Mouse (Mus musculus): ENCODE results near the gene Mrpl55. TPM values are rescaled to one million over a fixed set of nuclear protein-coding genes. Genes with fewer than 3 reads are reported as not detected.

Gene Mrpl55
- polyA plus RNA-seq, 1 experiment from 2014 or later: 123 TPM

DNA sequence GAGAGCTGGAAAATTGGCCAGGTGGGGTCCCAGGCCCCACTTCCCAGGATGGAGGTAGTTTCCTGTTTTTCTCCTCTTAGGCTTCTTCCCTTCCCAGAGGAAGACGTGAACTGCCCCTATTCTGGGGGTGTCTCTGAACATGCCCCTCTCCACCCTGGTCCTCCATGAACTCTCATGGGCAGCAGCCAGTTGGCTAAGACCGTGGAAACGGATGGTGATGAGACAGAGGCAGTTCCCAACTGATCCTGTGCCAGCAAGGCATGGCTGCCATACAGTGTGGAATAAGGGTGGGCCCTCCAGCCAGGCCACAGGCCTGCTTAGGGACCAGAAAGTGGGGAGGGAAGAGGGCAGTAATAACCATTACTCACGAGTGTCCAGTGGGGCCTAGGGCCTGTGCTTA, 31.7 kb upstream of the Mrpl55 start:
- Histone ChIP-seq H3K27ac (no peak overlapping the region), H3K4me3 (no peak overlapping the region), H3K9me3 (replicated peaks) (no peaks in the 10 kb centered on the region), H3K36me3 (no peaks in the 10 kb centered on the region), H3K4me1 (peaks cover 6% of the 10 kb centered on the region), H3K27me3 (ENCODE audit: low read depth, poor library complexity, severe bottlenecking) (peaks cover 33% of the 10 kb centered on the region)
- WGBS: 74% methylated on average over 4 of the region's 4 CpGs
- no peak for DNase-seq (ENCODE audit: low spot score)

DNA sequence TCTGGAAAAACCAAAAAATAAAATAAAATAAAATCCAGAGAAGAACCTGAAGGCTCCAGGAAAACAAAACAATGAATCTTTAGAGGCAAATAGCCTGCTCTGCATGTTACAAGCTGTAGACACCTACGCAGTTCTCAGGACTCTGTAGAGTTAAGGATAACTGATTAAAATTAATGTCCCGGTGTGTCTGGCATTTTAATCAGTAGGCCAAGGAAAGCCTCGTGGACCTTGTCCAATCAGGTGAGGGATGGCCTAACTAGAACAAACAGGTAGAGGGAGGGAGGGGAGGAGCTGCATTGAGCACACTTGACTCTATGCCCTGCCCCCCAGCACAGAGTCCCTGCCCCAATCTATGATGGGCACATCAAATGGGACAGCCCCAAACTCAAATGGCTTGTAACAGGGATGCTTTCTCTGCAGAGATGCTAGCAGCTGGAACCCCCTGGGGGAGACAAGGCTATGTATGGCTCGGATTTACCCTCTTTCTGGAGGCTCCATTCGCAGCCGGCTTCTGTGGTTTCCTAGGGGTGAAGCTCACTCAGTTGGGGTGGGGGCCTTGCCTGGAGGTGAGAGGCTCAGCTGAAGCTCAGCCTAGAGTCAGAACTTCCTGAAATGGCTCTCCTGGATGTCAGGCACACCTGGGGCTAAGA, 28.0 kb upstream of the Mrpl55 start:
- 65% methylated on average over 6 of the region's 6 CpGs for WGBS
- H3K27me3 ChIP-seq (ENCODE audit: low read depth, poor library complexity, severe bottlenecking): peaks cover 71% of the 10 kb centered on the region

DNA sequence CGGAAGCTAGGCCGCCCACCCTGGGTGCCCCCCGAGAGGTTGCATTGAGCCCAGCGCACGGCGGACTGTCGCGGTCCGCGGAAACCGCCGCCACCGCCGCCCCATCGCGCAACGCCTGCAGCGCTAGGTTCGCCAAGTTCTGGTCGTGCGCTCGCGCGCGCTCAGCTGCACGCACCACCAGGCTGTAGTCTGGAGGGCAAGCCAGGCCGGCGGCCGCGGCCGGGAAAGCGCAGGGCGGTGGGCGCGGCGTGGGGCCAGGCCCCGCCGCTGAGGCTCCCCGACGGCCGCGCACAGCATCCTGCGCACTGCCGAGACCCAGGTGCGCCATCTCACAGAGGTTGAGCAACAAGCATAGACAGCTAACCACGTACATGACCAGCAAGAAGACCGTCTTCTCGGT, 25.8 kb upstream of the Mrpl55 start:
- peaks cover 85% of the 10 kb centered on the region for H3K27me3 ChIP-seq (ENCODE audit: low read depth, poor library complexity, severe bottlenecking)
- peak overlapping the region; percentile 30 for H3K4me3 ChIP-seq
- DNase-seq (ENCODE audit: low spot score): no peak
- peaks cover 9% of the 10 kb centered on the region for H3K4me1 ChIP-seq
- WGBS: 4% methylated on average over 48 of the region's 48 CpGs
- no peak overlapping the region for H3K27ac ChIP-seq
- no peaks in the 10 kb centered on the region for H3K9me3 ChIP-seq (replicated peaks)
- H3K36me3 ChIP-seq: no peaks in the 10 kb centered on the region

More for the DNA sequence above, 28.0 kb upstream of the Mrpl55 start:
- Histone ChIP-seq H3K4me1 (peaks cover 15% of the 10 kb centered on the region), H3K9me3 (replicated peaks) (no peaks in the 10 kb centered on the region), H3K27ac (no peak overlapping the region), H3K36me3 (no peaks in the 10 kb centered on the region), H3K4me3 (no peak overlapping the region)
- DNase-seq (ENCODE audit: low spot score): no peak

DNA sequence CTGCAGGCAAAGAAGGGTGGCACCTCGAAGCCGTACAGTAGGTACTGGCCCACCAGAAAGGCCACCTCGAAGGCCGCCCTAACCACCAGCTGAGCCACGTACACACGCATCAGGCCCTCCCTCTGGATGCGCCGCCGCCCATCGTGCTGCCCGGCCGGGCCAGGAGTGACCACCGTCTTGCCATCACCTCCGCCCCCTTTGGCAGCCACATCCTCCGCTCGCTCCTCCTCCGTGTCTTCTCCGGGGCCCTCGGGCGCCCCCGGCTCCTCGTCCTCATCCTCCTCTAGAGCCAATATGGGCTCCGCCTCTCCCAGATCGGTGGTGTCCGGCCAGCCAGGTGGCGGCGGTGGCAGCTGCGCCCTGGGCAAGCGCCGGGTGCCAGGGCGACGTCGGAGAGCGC, 25.4 kb upstream of the Mrpl55 start:
- no peaks in the 10 kb centered on the region for H3K9me3 ChIP-seq (replicated peaks)
- no peak overlapping the region for H3K27ac ChIP-seq
- DNase-seq (ENCODE audit: low spot score): no peak
- peak overlapping the region; percentile 30; the same call in 1 of the 2 replicates for H3K4me3 ChIP-seq
- H3K36me3 ChIP-seq: no peaks in the 10 kb centered on the region
- 7% methylated on average over 34 of the region's 34 CpGs for WGBS
- peaks cover 9% of the 10 kb centered on the region for H3K4me1 ChIP-seq
- peaks cover 85% of the 10 kb centered on the region for H3K27me3 ChIP-seq (ENCODE audit: low read depth, poor library complexity, severe bottlenecking)

DNA sequence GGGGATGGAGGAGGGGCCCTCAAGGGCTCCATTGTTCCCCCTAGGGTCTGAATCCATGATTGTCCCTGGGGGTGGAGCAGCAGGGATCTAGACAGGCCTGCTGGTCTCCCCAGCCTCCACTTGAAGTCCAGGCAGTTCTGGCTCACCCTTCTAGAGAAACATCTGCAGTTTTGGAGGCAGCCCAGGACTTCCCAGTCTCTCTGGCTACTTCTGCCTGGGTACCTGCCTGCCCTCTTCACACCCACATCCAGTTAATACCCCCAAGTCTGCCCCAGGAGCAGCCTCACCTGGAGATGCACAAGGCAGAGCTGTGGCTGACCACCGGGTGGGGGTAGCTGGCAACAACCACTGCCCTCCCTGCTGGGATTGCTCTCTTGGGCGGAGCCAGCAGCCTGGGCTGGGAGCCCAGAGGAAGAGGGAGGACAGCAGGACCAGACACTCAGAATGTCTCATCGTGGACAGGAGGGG, 19.4 kb upstream of the Mrpl55 start, which contains the start of gene Gjc2:
Gene Gjc2, minus strand, starts transcription at position 350 of the 468 bp plus-strand sequence.
- no peaks in the 10 kb centered on the region for H3K9me3 ChIP-seq (replicated peaks)
- H3K36me3 ChIP-seq: peaks cover 46% of the 10 kb centered on the region
- DNase-seq (ENCODE audit: low spot score): no peak
- H3K27ac ChIP-seq: no peak within 1 kb of the TSS
- WGBS: 52% methylated on average over 3 of the region's 3 CpGs
- peaks cover 28% of the 10 kb centered on the region for H3K27me3 ChIP-seq (ENCODE audit: low read depth, poor library complexity, severe bottlenecking)
- no peak within 1 kb of the TSS for H3K4me3 ChIP-seq
- H3K4me1 ChIP-seq: no peaks in the 10 kb centered on the region

DNA sequence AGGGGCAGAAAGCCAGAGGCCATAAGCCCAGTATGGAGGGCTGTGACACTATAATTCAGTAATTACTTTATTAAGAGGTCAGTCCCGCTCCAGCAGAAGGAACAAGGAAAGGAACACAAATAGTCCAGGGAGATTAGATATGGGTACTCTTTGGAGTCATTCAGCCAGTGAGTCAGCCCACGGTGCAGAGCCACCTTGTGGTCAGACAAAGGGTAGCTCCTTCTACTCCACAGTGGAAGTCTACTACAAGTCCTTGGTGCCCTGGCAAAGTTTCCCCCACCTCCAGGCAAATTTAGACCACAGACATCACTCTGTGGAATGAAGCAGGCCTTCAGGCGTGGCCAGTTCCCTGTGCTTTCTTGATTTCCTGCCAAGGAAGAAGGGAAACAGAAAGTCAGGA, 18.5 kb upstream of the Mrpl55 start:
- WGBS: 61% methylated on average over 3 of the region's 3 CpGs
- Histone ChIP-seq H3K9me3 (replicated peaks) (no peaks in the 10 kb centered on the region), H3K27me3 (ENCODE audit: low read depth, poor library complexity, severe bottlenecking) (peaks cover 19% of the 10 kb centered on the region), H3K27ac (no peak overlapping the region), H3K4me1 (0 out of 2 replicates have a peak, but pooled peaks cover 3% of the 10 kb centered on the region), H3K4me3 (no peak overlapping the region), H3K36me3 (peaks cover 46% of the 10 kb centered on the region)
- no peak for DNase-seq (ENCODE audit: low spot score)

DNA sequence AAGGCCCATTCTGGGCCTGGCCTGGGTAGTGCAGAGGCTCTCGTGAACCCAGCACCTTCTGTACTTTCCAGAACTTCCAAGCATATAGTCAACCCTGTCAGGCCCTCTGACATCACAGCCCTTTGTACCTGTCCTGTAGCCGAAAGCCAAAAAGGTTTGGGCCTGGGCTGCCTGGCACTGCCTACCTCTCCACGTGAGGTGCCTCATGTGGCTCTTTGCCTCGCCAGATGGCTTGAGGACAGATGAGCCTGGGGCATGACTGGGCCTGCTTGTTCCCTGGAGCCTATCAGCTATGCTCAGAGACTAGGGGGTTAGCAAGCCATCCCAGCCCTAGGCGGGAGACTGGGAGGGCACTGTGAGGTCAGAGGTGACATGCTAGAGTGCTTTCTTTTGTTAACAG, 16.8 kb upstream of the Mrpl55 start:
- DNase-seq (ENCODE audit: low spot score): no peak
- Histone ChIP-seq H3K4me3 (no peak overlapping the region), H3K27me3 (ENCODE audit: low read depth, poor library complexity, severe bottlenecking) (peaks cover 2% of the 10 kb centered on the region; the same call in 1 of the 2 replicates), H3K4me1 (0 out of 2 replicates have a peak, but pooled peaks cover 7% of the 10 kb centered on the region), H3K9me3 (replicated peaks) (no peaks in the 10 kb centered on the region), H3K36me3 (peaks cover 46% of the 10 kb centered on the region), H3K27ac (no peak overlapping the region)
- WGBS: 82% methylated on average over 5 of the region's 5 CpGs

DNA sequence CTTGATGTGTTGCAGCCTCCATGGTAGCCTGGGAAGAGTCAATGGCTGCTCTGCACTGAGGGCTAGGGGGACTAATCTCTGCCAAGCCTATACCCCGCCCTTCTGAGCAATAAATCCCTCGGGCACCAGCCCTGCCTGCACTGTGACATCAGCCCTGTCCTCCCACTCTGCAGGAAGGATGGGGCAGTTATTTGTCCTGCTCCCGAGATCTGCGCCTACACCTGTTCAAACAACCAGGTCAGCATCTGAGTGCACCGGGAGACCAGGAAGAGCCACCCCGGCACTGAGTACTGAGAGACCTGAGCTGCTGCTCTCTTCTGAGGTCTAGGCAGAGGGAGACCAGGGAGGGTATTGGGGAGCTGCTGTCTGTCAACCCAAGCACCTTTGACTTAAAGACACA, 14.6 kb upstream of the Mrpl55 start:
- no peaks in the 10 kb centered on the region for H3K27me3 ChIP-seq (ENCODE audit: low read depth, poor library complexity, severe bottlenecking)
- no peak overlapping the region for H3K27ac ChIP-seq
- H3K36me3 ChIP-seq: peaks cover 41% of the 10 kb centered on the region
- H3K4me1 ChIP-seq: peaks cover 14% of the 10 kb centered on the region
- no peak overlapping the region for H3K4me3 ChIP-seq
- 84% methylated on average over 6 of the region's 6 CpGs for WGBS
- no peak for DNase-seq (ENCODE audit: low spot score)
- no peaks in the 10 kb centered on the region for H3K9me3 ChIP-seq (replicated peaks)

DNA sequence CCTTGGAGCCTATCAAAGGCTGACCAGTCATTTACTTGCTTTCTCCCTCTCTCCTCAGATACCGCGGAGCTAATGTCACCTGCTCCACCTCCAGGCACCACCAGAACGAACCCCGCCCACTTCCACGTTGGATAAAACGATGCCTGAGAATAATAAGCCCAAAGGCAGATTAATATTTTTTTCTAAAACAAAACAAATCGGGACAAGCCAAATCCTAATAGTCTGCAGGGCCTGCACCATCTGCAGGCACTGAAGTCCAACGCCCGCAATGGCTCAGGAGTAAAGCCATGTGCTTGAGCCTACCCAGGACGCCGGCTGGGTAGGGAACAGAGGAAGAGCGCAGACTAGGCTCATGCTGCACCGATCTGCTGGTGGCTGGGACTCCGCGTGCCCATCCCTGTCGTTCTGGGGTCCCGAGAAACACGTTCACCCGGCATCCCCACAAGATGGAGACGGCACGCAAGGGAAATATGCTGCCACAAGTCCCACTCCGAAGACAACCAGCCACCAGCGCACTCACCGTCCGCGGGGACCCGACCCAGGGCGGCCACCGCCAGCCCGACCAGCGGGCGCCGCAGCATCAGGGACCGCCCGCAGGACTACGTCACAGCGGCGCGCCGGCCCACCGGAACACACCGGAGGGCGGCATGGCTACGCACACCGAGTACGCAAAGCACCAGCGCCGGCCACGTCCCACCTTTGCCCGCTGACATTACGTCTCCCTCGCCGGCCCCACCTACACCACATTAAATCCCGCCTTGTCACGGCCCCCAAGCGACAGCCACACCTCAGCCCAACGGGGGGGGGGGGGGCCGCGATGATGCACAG, 10.8 kb upstream of the Mrpl55 start:
- WGBS: under 1% methylated on average over 58 of the region's 59 CpGs
- Histone ChIP-seq H3K27me3 (ENCODE audit: low read depth, poor library complexity, severe bottlenecking) (no peaks in the 10 kb centered on the region), H3K36me3 (peaks cover 3% of the 10 kb centered on the region), H3K27ac (peak overlapping the region; percentile 84), H3K9me3 (replicated peaks) (no peaks in the 10 kb centered on the region), H3K4me3 (peak overlapping the region; percentile 63), H3K4me1 (peaks cover 14% of the 10 kb centered on the region)
- DNase-seq (ENCODE audit: low spot score): peak; percentile 91

DNA sequence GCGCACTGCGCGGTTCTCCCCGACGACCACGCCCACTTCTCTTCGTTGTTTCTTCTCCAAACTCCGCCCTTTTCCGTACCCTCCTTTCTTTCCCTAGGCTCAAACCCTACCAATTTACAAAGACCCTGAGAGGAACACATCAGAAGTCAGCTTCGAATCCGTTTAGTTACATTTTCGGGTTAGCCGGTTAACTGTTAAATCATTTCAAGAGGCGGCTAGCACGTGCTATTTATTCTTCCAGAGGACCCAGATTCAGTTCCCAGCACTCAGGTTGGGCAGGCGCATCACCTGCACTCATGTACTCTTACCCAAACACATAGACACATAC, 10.3 kb upstream of the Mrpl55 start, which contains the start of gene Guk1:
Gene Guk1, minus strand, starts transcription at position 154 of the 328 bp plus-strand sequence.
- Histone ChIP-seq H3K27me3 (ENCODE audit: low read depth, poor library complexity, severe bottlenecking) (no peaks in the 10 kb centered on the region), H3K4me3 (peak within 1 kb of the TSS; percentile 63), H3K4me1 (peaks cover 14% of the 10 kb centered on the region), H3K9me3 (replicated peaks) (no peaks in the 10 kb centered on the region), H3K36me3 (no peaks in the 10 kb centered on the region), H3K27ac (peak within 1 kb of the TSS; percentile 84)
- DNase-seq (ENCODE audit: low spot score): no peak
- WGBS: 5% methylated on average over 16 of the region's 16 CpGs

DNA sequence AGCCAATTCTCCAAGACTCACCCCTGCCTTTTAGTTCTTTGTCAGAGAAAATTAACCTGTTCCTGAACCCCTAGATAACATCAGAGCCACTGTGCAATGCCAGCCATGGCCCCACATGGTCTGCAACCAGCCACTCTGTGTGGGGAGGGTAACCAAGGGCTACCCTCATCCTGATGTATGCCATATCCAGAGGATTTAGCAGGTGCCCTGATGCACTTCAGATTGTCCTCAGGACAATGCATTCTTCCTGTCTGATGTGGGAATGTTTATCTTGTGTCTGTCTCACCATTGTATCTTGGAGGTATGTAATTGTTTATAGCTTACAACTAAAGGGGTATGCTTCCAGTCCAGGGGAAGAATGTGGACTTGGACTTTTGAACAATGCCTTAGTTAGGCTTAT, 6.1 kb upstream of the Mrpl55 start:
- H3K27me3 ChIP-seq (ENCODE audit: low read depth, poor library complexity, severe bottlenecking): no peaks in the 10 kb centered on the region
- no peaks in the 10 kb centered on the region for H3K9me3 ChIP-seq (replicated peaks)
- H3K4me1 ChIP-seq: peaks cover 4% of the 10 kb centered on the region
- H3K27ac ChIP-seq: no peak overlapping the region
- peaks cover 22% of the 10 kb centered on the region for H3K36me3 ChIP-seq
- H3K4me3 ChIP-seq: no peak overlapping the region
- no peak for DNase-seq (ENCODE audit: low spot score)

DNA sequence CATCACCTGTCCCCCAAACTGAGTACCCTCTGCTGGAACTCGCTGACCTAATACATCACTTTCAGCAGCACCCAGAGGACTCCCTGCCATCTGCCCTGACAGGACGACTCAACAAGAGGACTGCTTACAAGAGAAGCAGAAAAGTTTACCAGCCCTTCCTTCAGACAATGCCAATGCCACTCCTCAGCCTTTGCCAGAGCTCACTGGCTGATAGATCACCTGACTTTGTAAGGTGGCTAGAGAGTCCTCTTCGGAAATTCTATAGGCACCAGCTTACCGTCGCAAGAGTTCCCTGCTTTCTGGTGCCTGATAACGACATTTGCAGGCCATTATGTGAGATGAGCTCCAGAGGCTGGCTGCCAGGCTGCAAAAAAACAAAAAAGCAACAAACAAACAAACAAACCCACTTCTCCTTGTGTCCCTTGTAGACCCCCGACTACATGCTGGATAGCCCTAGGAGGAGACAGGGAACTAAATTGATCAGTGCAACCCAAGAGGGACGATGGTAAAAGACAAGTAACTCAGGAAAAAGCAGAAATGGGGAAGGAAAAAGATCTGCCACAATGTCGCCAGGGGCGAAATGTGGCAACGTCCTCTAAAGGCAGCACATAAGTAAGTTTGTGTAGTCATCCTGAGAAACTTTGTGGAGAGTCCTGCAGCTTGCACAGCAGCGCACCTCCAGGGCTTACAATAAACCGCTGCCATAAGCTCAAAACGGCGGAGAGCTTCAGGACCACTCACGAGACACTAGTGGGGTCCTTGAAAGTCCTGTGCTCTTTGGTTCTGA, 877 bp upstream of the Mrpl55 start:
- Histone ChIP-seq H3K27me3 (ENCODE audit: low read depth, poor library complexity, severe bottlenecking) (no peaks in the 10 kb centered on the region), H3K4me3 (peak overlapping the region; percentile 81), H3K36me3 (peaks cover 48% of the 10 kb centered on the region), H3K4me1 (peaks cover 16% of the 10 kb centered on the region), H3K27ac (peak overlapping the region; percentile 87), H3K9me3 (replicated peaks) (no peaks in the 10 kb centered on the region)
- 35% methylated on average over 16 of the region's 16 CpGs for WGBS
- no peak for DNase-seq (ENCODE audit: low spot score)
